Mouse (Mus musculus) heart, embryonic 15.5 days (tissue): ENCODE measurements around the gene Tmem92. TPM values are rescaled to one million over a fixed set of nuclear protein-coding genes. Genes with fewer than 3 reads are reported as not detected.

Source experiments
- ATAC-seq: fragments of 200-750 bp; cut with Nextera tagmentation; replicated peaks from 2 replicates; pipeline ENCODE4 v1.8.0; 2017; ENCODE audit warnings: low read depth, moderate TSS enrichment; ENCODE audit not compliant: insufficient number of reproducible peaks, insufficient read depth, low FRiP score
- H3K27ac ChIP-seq: fragments of 300-500 bp; sonication (generic); 2 replicates; pipeline ENCODE4 v1.5.1; 2015; ENCODE audit warnings: mild to moderate bottlenecking, inconsistent platforms
- H3K27me3 ChIP-seq: fragments of 300-500 bp; sonication (generic); 2 replicates; pipeline ENCODE4 v1.6.1; 2015; ENCODE audit warnings: inconsistent platforms
- H3K36me3 ChIP-seq: fragments of 300-500 bp; sonication (generic); 2 replicates; pipeline ENCODE4 v1.6.1; 2015; ENCODE audit warnings: mild to moderate bottlenecking, inconsistent platforms
- H3K4me1 ChIP-seq: fragments of 300-500 bp; sonication (generic); replicated peaks from 2 replicates; pipeline ENCODE4 v1.6.1; 2015; ENCODE audit warnings: inconsistent platforms
- H3K4me2 ChIP-seq: fragments of 300-500 bp; sonication (generic); 2 replicates; pipeline ENCODE4 v1.6.1; 2015; ENCODE audit warnings: inconsistent platforms, mild to moderate bottlenecking, moderate library complexity
- H3K4me3 ChIP-seq: fragments of 300-500 bp; sonication (generic); 2 replicates; pipeline ENCODE4 v1.5.1; 2015; ENCODE audit warnings: mild to moderate bottlenecking, inconsistent platforms
- H3K9ac ChIP-seq: fragments of 300-500 bp; sonication (generic); 2 replicates; pipeline ENCODE4 v1.6.1; 2015; ENCODE audit warnings: mild to moderate bottlenecking, inconsistent platforms
- H3K9me3 ChIP-seq: fragments of 300-500 bp; sonication (generic); replicated peaks from 2 replicates; pipeline ENCODE4 v1.6.1; 2016; ENCODE audit warnings: inconsistent platforms
- WGBS: fragments of 180-500 bp; shearing (Covaris S2); methylation state at CpG from one replicate; pipeline ENCODE4 v1.1.7; 2015; ENCODE audit warnings: mixed read lengths; 5-methylcytosine and 5-hydroxymethylcytosine counted together
- polyA plus RNA-seq: library from polyadenylated mRNA; unstranded; fragments of >200 nt; fragmentation: Nextera tagmentation; extraction: Ambion mirVana; gene quantifications from 2 replicates; pipeline ENCODE4 v1.2.1, GENCODE M21; 2015

The Tmem92 gene
- polyA plus RNA-seq, 1 experiment from 2014 or later, result not detected

GRCm38 (mm10) chr11:94727306-94727705 is 55.2 kb downstream of the Tmem92 start:
- ATAC-seq, result no peak
- H3K4me2 ChIP-seq, result no peak overlapping the region
- H3K9ac ChIP-seq, result no peak overlapping the region
- no peak overlapping the region for H3K27ac ChIP-seq
- H3K36me3 ChIP-seq, result no peaks in the 10 kb centered on the region
- 87% methylated on average over 3 of the region's 3 CpGs for WGBS
- no peaks in the 10 kb centered on the region for H3K4me1 ChIP-seq
- no peak overlapping the region for H3K4me3 ChIP-seq
- H3K27me3 ChIP-seq, result no peaks in the 10 kb centered on the region
- no peaks in the 10 kb centered on the region for H3K9me3 ChIP-seq

Other genes with a start within 250 kb of the Tmem92 start
- 5.7 and 6.2 TPM in 2 replicates for gene Rsad1, start 233.4 kb downstream of the Tmem92 start, polyA plus RNA-seq
- gene Chad, start 217.7 kb downstream of the Tmem92 start, polyA plus RNA-seq, result 0.57 and 1.5 TPM in 2 replicates
- gene Acsf2, start 180.8 kb downstream of the Tmem92 start, polyA plus RNA-seq, result 3.3 and 3.7 TPM in 2 replicates
- 100 and 128 TPM in 2 replicates for gene Lrrc59, start 152.9 kb downstream of the Tmem92 start, polyA plus RNA-seq
- 122 and 135 TPM in 2 replicates for gene Mrpl27, start 128.9 kb downstream of the Tmem92 start, polyA plus RNA-seq
- gene Eme1, start 128.7 kb downstream of the Tmem92 start, polyA plus RNA-seq, result 8.7 and 11.5 TPM in 2 replicates
- gene Xylt2, start 105.2 kb downstream of the Tmem92 start, polyA plus RNA-seq, result 11.6 and 16.6 TPM in 2 replicates
- gene Gm11541, start 78.2 kb downstream of the Tmem92 start, polyA plus RNA-seq, result 0.13 TPM in 1 of 2 replicates, not detected in the other
- 0.11 TPM in 1 of 2 replicates, not detected in the other for gene Cdc34b, start 40.9 kb downstream of the Tmem92 start, polyA plus RNA-seq
- gene Col1a1, start 153.5 kb upstream of the Tmem92 start, polyA plus RNA-seq, result 825 and 1,122 TPM in 2 replicates
- gene Hils1, start 184.9 kb upstream of the Tmem92 start, polyA plus RNA-seq, result 0.15 and 0.22 TPM in 2 replicates
- gene Sgca, start 193.6 kb upstream of the Tmem92 start, polyA plus RNA-seq, result 22.1 and 24.7 TPM in 2 replicates
- 5.0 and 6.6 TPM in 2 replicates for gene Ppp1r9b, start 208.3 kb upstream of the Tmem92 start, polyA plus RNA-seq
- 8.0 and 13.2 TPM in 2 replicates for gene Samd14, start 227.2 kb upstream of the Tmem92 start, polyA plus RNA-seq